Mouse (Mus musculus): ENCODE measurements around the gene Ift172. TPM values are rescaled to one million over a fixed set of nuclear protein-coding genes. Genes with fewer than 3 reads are reported as not detected.

The Ift172 gene
- polyA plus RNA-seq (2017; shearing (Covaris generic)), result 10.7 TPM

GRCm38 (mm10) chr5:31290521-31291360 lies at the start of gene Ift172:
Ift172 (minus strand) TSS chr5:31291116.

GRCm38 (mm10) chr5:31297047-31297757 lies 6.3 kb upstream of the Ift172 start, which contains the start of gene Gckr:
Gckr (plus strand) TSS chr5:31297443.

GRCm38 (mm10) chr5:31295606-31296141 lies 4.8 kb upstream of the Ift172 start, which contains the start of gene Fndc4:
Fndc4 (minus strand) TSS chr5:31296080.

GRCm38 (mm10) chr5:31251541-31252101 lies 39.3 kb downstream of the Ift172 start, which contains the start of gene Krtcap3:
Krtcap3 (plus strand) TSS chr5:31251691.

GRCm38 (mm10) chr5:31240637-31241521 lies 50.0 kb downstream of the Ift172 start, which contains the start of the genes Nrbp1 and Gm9970:
Nrbp1 (plus strand) TSS chr5:31240864.
Gm9970 (minus strand) TSS chr5:31241232.

GRCm38 (mm10) chr5:31220448-31221303 lies 70.2 kb downstream of the Ift172 start, which contains the start of gene Ppm1g:
Ppm1g (minus strand) TSS chr5:31220687.

Other genes with a start within 250 kb of the Ift172 start
- gene Atraid, start 242.8 kb downstream of the Ift172 start, polyA plus RNA-seq (2017; shearing (Covaris generic)), result 94.0 TPM
- 15.0 TPM for gene Slc5a6, start 242.2 kb downstream of the Ift172 start, polyA plus RNA-seq (2017; shearing (Covaris generic))
- 32.5 TPM for gene Cad, start 236.3 kb downstream of the Ift172 start, polyA plus RNA-seq (2017; shearing (Covaris generic))
- gene Dnajc5g, start 184.8 kb downstream of the Ift172 start, polyA plus RNA-seq (2017; shearing (Covaris generic)), result not detected
- gene Slc30a3, start 182.9 kb downstream of the Ift172 start, polyA plus RNA-seq (2017; shearing (Covaris generic)), result 0.72 TPM
- gene Trim54, start 174.4 kb downstream of the Ift172 start, polyA plus RNA-seq (2017; shearing (Covaris generic)), result not detected
- not detected for gene Ucn, start 152.3 kb downstream of the Ift172 start, polyA plus RNA-seq (2017; shearing (Covaris generic))
- gene Mpv17, start 136.9 kb downstream of the Ift172 start, polyA plus RNA-seq (2017; shearing (Covaris generic)), result 47.9 TPM
- 1.2 TPM for gene Gm29609, start 111.2 kb downstream of the Ift172 start, polyA plus RNA-seq (2017; shearing (Covaris generic))
- gene Gtf3c2, start 111.0 kb downstream of the Ift172 start, polyA plus RNA-seq (2017; shearing (Covaris generic)), result 122 TPM
- 148 TPM for gene Snx17, start 97.9 kb downstream of the Ift172 start, polyA plus RNA-seq (2017; shearing (Covaris generic))
- 98.6 TPM for gene Eif2b4, start 97.7 kb downstream of the Ift172 start, polyA plus RNA-seq (2017; shearing (Covaris generic))
- gene Zfp513, start 88.8 kb downstream of the Ift172 start, polyA plus RNA-seq (2017; shearing (Covaris generic)), result 37.1 TPM
- 67.4 TPM for gene Ppm1g, start 70.4 kb downstream of the Ift172 start, polyA plus RNA-seq (2017; shearing (Covaris generic))
- gene Nrbp1, start 50.3 kb downstream of the Ift172 start, polyA plus RNA-seq (2017; shearing (Covaris generic)), result 209 TPM
- gene Gm9970, start 49.9 kb downstream of the Ift172 start, polyA plus RNA-seq (2017; shearing (Covaris generic)), result not detected
- 45.4 TPM for gene Krtcap3, start 39.4 kb downstream of the Ift172 start, polyA plus RNA-seq (2017; shearing (Covaris generic))
- not detected for gene Fndc4, start 5.0 kb upstream of the Ift172 start, polyA plus RNA-seq (2017; shearing (Covaris generic))
- gene Gckr, start 6.3 kb upstream of the Ift172 start, polyA plus RNA-seq (2017; shearing (Covaris generic)), result not detected
- 63.9 TPM for gene Zfp512, start 161.3 kb upstream of the Ift172 start, polyA plus RNA-seq (2017; shearing (Covaris generic))
- 0.17 TPM for gene 4930548H24Rik, start 194.6 kb upstream of the Ift172 start, polyA plus RNA-seq (2017; shearing (Covaris generic))
- gene Gpn1, start 203.6 kb upstream of the Ift172 start, polyA plus RNA-seq (2017; shearing (Covaris generic)), result 47.4 TPM
- gene Slc4a1ap, start 235.9 kb upstream of the Ift172 start, polyA plus RNA-seq (2017; shearing (Covaris generic)), result 57.0 TPM
- 27.7 TPM for gene Supt7l, start 236.7 kb upstream of the Ift172 start, polyA plus RNA-seq (2017; shearing (Covaris generic))

All from inflammation-experienced regulatory T-cells, adult 16 weeks (primary cell).